Mouse (Mus musculus) stomach, embryonic 16.5 days (tissue): ENCODE results near the gene Cercam. TPM values are rescaled to one million over a fixed set of nuclear protein-coding genes. Genes with fewer than 3 reads are reported as not detected.
A peak's percentile ranks its signal among the peaks of the same experiment; 100 is the strongest.
"Not testable (repeated sequence)": the region's sequence is repeated elsewhere in the genome, so short reads cannot be mapped to it uniquely, and the experiment has no call there.

Experiments
- ATAC-seq: fragments of 200-750 bp; cut with Nextera tagmentation; 2 replicates; pipeline ENCODE4 v1.8.0; 2017; ENCODE audit warnings: moderate number of reproducible peaks, moderate TSS enrichment; ENCODE audit not compliant: insufficient read depth, low FRiP score
- H3K27ac ChIP-seq: fragments of 300-500 bp; sonication (generic); 2 replicates; pipeline ENCODE4 v1.5.1; 2014; ENCODE audit warnings: low read length
- H3K27me3 ChIP-seq: fragments of 300-500 bp; sonication (generic); 2 replicates; pipeline ENCODE4 v1.6.1; 2014; ENCODE audit warnings: low read length, control low read depth, mixed read lengths; ENCODE audit not compliant: control insufficient read depth, insufficient read depth
- H3K36me3 ChIP-seq: fragments of 300-500 bp; sonication (generic); 2 replicates; pipeline ENCODE4 v1.6.1; 2014; ENCODE audit warnings: low read length; ENCODE audit not compliant: control insufficient read depth, insufficient read depth
- H3K4me1 ChIP-seq: fragments of 300-500 bp; sonication (generic); 2 replicates; pipeline ENCODE4 v1.6.1; 2014; ENCODE audit warnings: low read length, control low read depth, mixed read lengths; ENCODE audit not compliant: control insufficient read depth, insufficient read depth
- H3K4me2 ChIP-seq: fragments of 300-500 bp; sonication (generic); 2 replicates; pipeline ENCODE4 v1.6.1; 2014; ENCODE audit warnings: low read depth, low read length, mixed read lengths
- H3K4me3 ChIP-seq: fragments of 300-500 bp; sonication (generic); replicated peaks from 2 replicates; pipeline ENCODE4 v1.5.1; 2014; ENCODE audit warnings: mild to moderate bottlenecking, low read length
- H3K9ac ChIP-seq: fragments of 300-500 bp; sonication (generic); 2 replicates; pipeline ENCODE4 v1.6.1; 2014; ENCODE audit warnings: low read length
- H3K9me3 ChIP-seq: fragments of 300-500 bp; sonication (generic); replicated peaks from 2 replicates; pipeline ENCODE4 v1.6.1; 2016; ENCODE audit warnings: low read length, control low read depth; ENCODE audit not compliant: control insufficient read depth
- WGBS: fragments of 180-500 bp; shearing (Covaris S2); extraction: QIAGEN DNeasy Blood & Tissue Kit; methylation state at CpG from one replicate; pipeline ENCODE4 v1.1.7; 2014; 5-methylcytosine and 5-hydroxymethylcytosine counted together
- polyA plus RNA-seq: library from polyadenylated mRNA; unstranded; fragments of >200 nt; fragmentation: Nextera tagmentation; extraction: Ambion mirVana; gene quantifications from 2 replicates; pipeline ENCODE4 v1.2.1, GENCODE M21; 2015

Cercam gene
- polyA plus RNA-seq, 1 experiment from 2014 or later: 38.9 TPM

DNA sequence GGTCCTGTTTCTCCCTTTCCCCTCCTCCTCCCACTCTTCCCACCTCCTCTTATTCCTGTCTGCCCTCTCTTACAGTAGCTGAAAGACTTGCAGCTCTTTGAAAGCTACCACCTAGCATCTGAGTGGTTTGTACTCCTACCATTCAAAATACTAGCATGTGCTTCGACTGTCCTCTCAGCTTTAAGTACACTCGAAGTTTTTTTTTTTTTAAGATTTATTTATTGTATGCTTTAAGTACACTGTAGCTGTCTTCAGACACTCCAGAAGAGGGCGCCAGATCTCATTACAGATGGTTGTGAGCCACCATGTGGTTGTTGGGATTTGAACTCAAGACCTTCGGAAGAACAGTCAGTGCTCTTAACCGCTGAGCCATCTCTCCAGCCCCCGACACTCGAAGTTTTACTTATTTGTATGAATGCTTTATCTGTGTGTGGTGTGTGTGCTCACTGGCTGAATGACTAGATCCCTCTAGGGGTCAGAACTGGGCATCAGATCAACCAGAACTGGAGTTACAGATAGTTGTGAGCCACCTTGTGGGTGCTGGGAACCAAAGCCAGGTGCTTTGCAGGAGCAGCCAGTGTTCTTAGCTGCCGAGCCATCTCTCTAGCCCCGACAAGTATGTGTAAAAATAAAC is 17.8 kb downstream of the Cercam start:
- 84% methylated on average over 9 of the region's 9 CpGs for WGBS
- peaks cover 16% of the 10 kb centered on the region for H3K4me1 ChIP-seq
- H3K9me3 ChIP-seq, H3K4me3 ChIP-seq, H3K27ac ChIP-seq, H3K9ac ChIP-seq, H3K27me3 ChIP-seq, ATAC-seq, H3K4me2 ChIP-seq, H3K36me3 ChIP-seq: not testable (repeated sequence)

- ATAC-seq: peak; percentile 93
- Histone ChIP-seq H3K9ac (peak within 1 kb of the TSS; percentile 93), H3K27ac (peak within 1 kb of the TSS; percentile 92), H3K4me2 (peak within 1 kb of the TSS; percentile 98), H3K4me1 (peaks cover 16% of the 10 kb centered on the region), H3K9me3 (no peaks in the 10 kb centered on the region), H3K4me3 (peak within 1 kb of the TSS; percentile 100), H3K36me3 (peaks cover 21% of the 10 kb centered on the region), H3K27me3 (no peaks in the 10 kb centered on the region)
- WGBS: 1% methylated on average over 70 of the region's 70 CpGs
Observed at GRCm38 (mm10) chr2:29889066-29889944, 20.3 kb downstream of the Cercam start, which contains the start of gene Odf2. Odf2 (plus strand) TSS chr2:29889221.

DNA sequence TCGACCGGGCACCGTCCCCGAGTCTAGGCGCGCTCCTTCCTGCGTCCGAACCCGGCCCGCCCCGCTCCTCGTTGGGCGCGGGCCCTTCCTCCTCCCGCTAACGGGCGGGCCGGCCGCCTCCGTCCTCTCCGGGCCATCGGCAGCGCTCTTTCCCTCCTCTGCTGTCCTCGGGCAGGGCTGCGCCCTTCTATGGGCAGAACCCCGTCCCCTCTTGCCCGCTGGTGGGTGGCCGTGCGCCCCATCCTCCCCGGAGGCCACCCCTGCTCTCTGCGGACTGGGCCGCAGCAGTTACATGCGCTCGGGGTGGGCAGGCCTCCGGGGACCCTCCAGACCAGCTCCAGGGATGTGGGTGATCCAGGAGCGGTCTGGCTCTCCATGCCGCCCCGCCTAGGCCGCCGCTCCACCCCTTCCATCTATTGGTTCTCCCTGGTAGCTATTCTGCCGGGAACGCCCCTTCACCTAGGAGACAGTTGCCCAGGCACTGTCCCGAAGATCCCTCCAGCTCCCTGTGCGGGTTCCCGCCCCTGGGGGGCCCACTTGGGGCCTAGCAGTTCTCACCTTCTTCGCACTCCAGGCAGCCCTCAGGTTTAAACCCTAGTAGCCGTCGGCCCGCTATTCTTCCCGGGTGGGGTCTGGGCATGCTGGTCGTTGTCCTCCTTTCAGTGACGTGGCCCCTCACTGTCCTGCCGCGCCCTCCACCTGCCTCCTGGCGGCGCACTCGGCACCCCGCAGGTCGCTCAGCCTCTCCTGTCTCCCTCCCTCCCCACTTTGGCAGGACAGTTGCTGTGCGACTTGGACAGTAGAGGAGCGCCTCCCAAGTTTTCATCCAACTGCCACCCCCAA is 21.2 kb downstream of the Cercam start:
- no peaks in the 10 kb centered on the region for H3K27me3 ChIP-seq
- no peaks in the 10 kb centered on the region for H3K9me3 ChIP-seq
- ATAC-seq: peak; percentile 91
- peaks cover 21% of the 10 kb centered on the region for H3K36me3 ChIP-seq
- H3K4me2 ChIP-seq: peak overlapping the region; percentile 98
- peak overlapping the region; percentile 92 for H3K27ac ChIP-seq
- H3K9ac ChIP-seq: peak overlapping the region; percentile 93
- H3K4me1 ChIP-seq: peaks cover 16% of the 10 kb centered on the region
- WGBS: under 1% methylated on average over 60 of the region's 61 CpGs
- H3K4me3 ChIP-seq: peak overlapping the region; percentile 100

DNA sequence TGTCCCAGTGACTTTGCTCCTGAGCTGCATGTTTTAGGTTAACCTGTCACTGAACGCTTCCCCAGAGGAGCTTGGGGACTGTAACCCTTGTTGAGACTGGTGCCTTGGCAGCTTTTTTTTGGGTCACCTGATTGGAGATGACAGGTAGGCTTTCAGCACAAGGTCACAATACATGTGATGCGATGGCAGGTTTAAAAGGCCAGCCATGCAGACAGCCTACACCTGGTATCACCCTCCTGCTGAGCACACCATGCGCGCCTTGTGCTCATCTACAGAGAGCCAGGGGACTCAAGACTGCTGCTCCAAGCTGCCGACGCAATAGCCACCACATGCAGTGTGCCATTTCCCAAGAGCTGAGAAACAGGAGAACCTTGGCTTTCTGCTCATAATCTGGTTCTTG is 22.8 kb downstream of the Cercam start:
- Histone ChIP-seq H3K27me3 (no peaks in the 10 kb centered on the region), H3K9me3 (no peaks in the 10 kb centered on the region), H3K27ac (no peak overlapping the region), H3K4me3 (no peak overlapping the region), H3K4me2 (no peak overlapping the region), H3K9ac (no peak overlapping the region), H3K4me1 (peaks cover 16% of the 10 kb centered on the region), H3K36me3 (peaks cover 27% of the 10 kb centered on the region)
- no peak for ATAC-seq
- 92% methylated on average over 6 of the region's 6 CpGs for WGBS

- ATAC-seq: no peak
- WGBS: 97% methylated on average over 1 of the region's 1 CpGs
Observed at GRCm38 (mm10) chr2:29896071-29896470, 27.1 kb downstream of the Cercam start.

DNA sequence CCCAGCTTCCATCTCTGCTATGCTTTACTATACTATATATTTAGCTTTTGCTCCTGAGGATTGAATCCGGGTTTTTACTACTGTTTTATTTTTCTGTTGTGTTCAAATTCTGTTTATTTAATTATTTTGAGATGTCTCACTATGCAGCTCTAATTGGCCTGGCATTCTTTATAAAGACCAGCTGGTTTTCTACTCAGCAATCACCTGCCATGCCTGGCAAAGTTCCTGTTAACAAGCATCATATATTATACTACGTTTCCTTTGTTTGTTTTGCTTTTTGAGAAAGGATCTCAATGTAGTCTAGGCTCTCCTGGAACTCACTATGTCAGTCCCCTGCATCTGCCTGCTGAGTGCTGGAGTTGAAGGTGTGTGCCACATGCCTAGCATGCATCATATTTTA is 28.4 kb downstream of the Cercam start:
- no peak for ATAC-seq
- Histone ChIP-seq H3K9me3 (no peaks in the 10 kb centered on the region), H3K36me3 (peaks cover 33% of the 10 kb centered on the region), H3K4me1 (no peaks in the 10 kb centered on the region), H3K9ac (no peak overlapping the region), H3K4me3 (no peak overlapping the region), H3K27ac (no peak overlapping the region), H3K27me3 (no peaks in the 10 kb centered on the region), H3K4me2 (no peak overlapping the region)
- WGBS: 87% methylated on average over 2 of the region's 2 CpGs

More at GRCm38 (mm10) chr2:29896071-29896470, 27.1 kb downstream of the Cercam start:
- Histone ChIP-seq H3K27ac (no peak overlapping the region), H3K4me1 (peaks cover 6% of the 10 kb centered on the region), H3K27me3 (no peaks in the 10 kb centered on the region), H3K4me3 (no peak overlapping the region), H3K36me3 (peaks cover 27% of the 10 kb centered on the region), H3K9ac (no peak overlapping the region), H3K4me2 (no peak overlapping the region), H3K9me3 (no peaks in the 10 kb centered on the region)

GRCm38 (mm10) chr2:29898081-29898480 is 29.1 kb downstream of the Cercam start:
- Histone ChIP-seq H3K9ac (no peak overlapping the region), H3K4me1 (no peaks in the 10 kb centered on the region), H3K27ac (no peak overlapping the region), H3K4me2 (no peak overlapping the region), H3K4me3 (no peak overlapping the region), H3K27me3 (no peaks in the 10 kb centered on the region), H3K9me3 (no peaks in the 10 kb centered on the region), H3K36me3 (peaks cover 33% of the 10 kb centered on the region)
- WGBS: 97% methylated on average over 1 of the region's 1 CpGs
- ATAC-seq: no peak

DNA sequence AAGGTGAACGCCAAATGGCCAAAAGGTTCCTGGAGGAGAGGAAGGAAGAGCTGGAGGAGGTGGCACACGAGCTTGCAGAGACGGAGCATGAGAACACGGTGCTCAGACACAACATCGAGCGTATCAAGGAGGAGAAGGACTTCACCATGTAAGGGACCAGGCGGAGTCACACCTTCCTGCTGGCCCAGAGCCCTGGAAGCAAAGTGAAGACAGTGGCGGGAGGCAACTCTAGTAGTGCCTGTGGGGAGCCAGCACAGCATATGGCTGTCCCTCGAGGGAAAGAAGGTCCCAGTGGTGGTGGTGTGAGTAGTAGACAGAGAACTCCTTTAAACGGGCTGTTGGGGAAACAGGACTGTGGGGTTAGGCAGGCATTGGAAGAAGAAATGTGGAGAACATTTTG is 33.2 kb downstream of the Cercam start:
- Histone ChIP-seq H3K9ac (no peak overlapping the region), H3K4me2 (no peak overlapping the region), H3K4me3 (no peak overlapping the region), H3K36me3 (peaks cover 42% of the 10 kb centered on the region), H3K27me3 (no peaks in the 10 kb centered on the region), H3K27ac (no peak overlapping the region), H3K9me3 (no peaks in the 10 kb centered on the region), H3K4me1 (no peaks in the 10 kb centered on the region)
- WGBS: 88% methylated on average over 10 of the region's 10 CpGs
- no peak for ATAC-seq
